Mouse (Mus musculus): ENCODE data around the gene Ears2.

Gene Ears2

DNA sequence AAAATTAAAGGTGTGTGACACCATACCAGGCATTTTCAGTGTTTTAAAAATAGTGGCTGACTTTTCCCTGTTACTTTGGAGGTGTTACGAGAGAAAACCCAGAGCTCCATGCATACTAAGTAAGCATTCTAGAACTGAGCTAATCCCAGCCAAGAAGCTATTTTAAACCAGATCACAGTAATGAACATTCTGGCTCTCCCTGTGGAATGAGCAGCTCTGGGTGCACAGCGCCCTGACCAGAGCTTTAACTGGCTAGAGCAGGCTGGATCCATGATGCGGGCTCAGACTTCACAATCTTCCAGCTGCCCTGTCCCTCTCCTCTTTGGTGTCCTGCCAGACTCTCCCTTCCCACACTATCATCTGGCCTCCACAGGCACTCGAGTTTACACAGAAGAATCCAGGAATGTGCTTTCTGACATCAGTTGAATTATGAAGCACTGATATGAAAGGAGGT, 21.9 kb downstream of the Ears2 start:
- DNase-seq (ENCODE audit: low read depth in 2 of 2, low spot score in 2 of 2): no peak

DNA sequence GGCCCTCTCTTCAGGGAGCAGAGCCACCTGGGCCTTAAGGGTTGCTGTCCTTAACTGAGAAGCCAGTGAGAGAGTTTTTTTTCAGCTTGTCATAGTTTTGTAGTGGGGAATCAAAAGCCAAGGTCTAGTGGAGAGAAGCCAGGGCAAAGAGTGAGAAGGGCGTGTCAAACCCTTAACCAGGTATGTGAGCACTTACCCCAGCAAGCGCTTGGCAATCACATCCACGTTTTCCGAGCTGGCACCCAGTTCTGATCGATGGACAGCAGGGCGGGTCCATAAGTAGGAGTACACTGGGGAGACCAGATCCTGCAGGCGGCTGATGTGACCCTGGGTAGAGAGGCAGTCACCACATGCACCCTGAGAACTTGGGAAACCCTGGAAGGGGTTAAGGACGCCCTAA, 23.0 kb downstream of the Ears2 start:
- DNase-seq (ENCODE audit: low read depth in 2 of 2, low spot score in 2 of 2): no peak

DNA sequence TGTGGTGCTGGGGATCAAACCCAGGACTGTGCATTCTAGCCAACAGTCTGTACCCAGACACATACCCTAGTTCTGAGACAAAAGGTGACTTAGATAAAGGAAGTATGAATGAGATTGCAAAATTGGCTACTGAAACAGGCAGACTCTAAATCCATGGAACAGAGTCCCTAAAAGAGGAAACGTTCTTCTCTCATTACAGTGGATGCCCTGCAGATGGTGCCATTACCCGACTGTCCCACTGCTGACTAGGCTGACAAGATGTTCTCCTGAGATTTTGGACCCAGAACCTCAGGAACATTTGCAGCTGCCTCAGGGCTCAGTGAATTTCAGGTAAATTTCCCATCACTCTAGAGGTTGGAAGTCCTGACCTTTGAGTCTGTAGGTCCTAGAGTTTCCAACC, 32.7 kb downstream of the Ears2 start:
- DNase-seq (ENCODE audit: low read depth in 2 of 2, low spot score in 2 of 2): no peak

DNA sequence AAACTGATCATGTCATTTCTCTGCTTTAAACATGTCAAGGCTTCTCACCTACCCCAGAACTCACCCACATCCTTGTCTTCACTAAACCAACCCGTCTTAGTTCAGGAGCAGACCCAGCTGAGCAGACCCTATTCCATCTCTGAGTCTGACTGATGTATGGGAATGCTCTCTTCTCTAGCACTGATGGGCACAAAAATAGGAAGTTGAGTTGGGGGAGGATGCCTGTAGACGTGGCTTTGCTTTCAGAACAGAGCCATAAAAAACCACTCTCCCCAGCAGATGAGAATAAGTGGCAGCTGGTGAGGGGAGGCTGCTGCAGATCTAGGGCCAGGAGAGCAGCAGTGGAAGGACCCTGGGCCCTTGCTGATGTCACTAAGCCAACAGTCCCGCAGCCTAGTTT, 33.7 kb downstream of the Ears2 start:
- DNase-seq (ENCODE audit: low read depth in 2 of 2, low spot score in 2 of 2): no peak

DNA sequence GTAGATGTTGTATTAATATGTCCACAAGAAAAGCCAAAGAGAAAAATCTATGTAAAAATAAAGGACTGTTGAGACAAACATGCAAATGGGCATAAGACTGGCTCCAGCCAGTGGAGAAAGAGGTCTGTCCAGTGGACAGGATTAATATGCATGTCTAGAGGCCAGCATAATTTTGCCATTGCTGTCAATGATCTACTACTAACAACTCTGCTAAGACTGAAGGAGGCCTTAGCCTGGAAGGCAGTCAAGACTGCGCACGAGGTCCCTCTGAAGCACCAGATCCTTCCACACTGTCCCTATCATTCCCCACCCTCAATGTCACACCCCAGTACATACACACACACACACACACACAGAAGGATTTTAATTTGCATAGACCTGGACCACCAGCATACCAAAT, 44.9 kb downstream of the Ears2 start:
- DNase-seq (ENCODE audit: low read depth in 2 of 2, low spot score in 2 of 2): no peak

DNA sequence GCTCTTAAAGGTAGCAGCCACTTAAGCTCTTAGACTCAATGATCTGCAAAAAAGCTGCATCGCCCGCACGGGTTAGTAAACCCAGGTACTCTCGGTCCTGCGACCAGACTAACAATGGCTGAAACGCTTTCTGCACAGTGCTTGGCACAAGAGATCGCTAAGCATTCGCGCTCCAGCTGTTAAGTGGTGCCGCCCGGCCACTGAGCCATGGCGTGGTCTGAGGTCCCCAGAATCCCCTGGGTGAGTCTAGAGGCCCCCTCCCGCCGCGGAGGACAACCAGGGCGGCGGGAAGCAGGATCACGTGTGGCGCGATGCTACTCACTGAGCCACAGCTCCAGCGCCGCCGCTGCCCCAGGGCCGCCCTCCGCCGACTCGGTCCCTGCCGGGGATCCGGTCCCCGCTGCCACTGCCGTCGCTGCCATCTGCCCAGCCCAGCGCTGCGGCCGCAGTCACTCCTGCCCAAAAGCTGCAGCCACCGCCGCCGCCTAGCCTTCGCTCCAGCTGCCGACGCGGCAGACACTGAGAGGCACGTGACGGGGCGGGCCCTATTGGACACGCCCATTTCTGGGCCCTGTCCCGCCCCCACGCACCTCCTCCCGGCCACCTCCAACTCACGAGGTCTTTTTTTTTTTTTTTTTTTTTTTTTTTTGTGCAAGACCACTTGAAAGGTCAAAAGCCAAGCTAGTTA, 46.3 kb downstream of the Ears2 start, which contains the start of gene Gga2:
Gene Gga2, minus strand, starts transcription at position 556 of the 688 bp plus-strand sequence.
- peak; percentile 48 to 73 for DNase-seq (ENCODE audit: low read depth in 2 of 2, low spot score in 2 of 2)

DNA sequence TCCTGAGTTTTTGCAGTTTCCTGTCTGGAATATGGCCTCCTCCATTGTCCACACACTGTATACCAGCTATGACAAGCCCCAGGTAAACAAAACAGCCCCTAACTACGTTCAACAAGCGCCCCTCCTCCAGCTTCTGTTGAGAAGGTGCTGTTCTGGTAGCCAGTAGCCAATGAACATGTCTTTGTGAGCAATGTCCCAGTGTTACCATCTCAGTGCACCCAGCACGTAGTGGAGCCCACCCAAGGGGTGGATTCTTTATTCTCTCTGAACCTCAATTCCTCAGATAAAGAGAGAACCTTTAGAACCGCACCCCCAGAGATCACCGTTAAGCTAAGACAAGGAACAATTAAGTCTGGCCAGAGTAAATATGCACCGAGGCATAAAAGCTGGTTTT, 46.8 kb downstream of the Ears2 start:
- no peak for DNase-seq (ENCODE audit: low read depth in 2 of 2, low spot score in 2 of 2)

DNA sequence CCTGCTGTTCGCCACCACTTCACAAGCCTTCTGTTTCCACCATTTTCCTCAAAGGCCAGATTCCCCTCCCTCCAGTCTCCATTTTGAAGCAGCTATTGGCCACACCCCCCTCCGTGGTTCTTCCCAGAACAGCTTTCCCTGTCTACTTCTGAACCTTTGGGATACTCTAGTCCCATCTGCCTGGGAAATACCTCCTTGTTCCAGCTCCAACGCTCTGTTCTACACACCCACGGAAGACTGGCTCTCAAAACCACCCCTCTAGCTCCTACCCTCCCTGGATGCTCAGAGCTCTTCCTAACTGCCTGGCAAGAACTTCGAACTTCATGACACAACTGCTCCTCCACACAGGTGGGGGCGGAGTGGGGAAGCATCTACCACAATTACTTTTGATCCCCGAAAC, 48.1 kb downstream of the Ears2 start:
- DNase-seq (ENCODE audit: low read depth in 2 of 2, low spot score in 2 of 2): no peak

DNA sequence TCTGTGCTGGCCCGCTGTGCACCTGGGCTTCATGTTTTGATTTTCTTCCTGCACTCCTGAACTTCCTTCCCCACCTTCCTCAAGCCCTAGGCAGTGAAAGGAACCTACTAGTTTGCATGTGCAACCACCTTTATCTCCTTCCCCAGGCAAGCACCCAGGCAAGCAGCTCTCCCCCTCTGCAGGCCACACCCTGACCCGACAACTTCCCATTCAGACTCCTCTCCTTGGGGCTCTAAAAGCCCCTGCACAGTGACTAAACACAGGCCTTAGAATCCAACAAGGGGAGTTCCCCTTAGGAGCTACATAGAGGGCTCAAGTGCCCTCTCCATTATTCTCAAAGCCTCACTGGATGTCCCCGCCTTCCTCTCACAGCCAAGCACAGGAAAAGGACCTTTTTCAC, 48.8 kb downstream of the Ears2 start:
- DNase-seq (ENCODE audit: low read depth in 2 of 2, low spot score in 2 of 2): no peak

DNA sequence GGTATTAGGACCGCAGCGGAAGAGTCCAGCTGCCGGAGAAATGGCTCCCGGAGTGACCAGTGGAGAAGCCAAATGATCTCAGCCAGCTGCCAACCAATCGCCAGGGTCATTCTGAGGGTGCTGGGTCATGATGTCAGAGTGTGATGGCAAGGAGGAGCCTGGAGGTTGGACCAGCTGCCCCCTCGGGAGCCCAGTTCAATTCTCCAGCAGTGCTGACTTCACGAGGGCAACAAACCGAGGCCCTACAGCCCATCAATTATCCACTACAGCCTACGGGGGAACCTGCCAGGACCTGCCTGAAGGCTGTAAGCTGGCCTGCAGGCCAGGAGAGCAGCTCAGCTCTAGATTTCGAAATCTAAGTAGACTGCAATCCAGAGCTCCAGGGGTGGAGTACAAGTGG, 51.3 kb downstream of the Ears2 start:
- DNase-seq (ENCODE audit: low read depth in 2 of 2, low spot score in 2 of 2): no peak

DNA sequence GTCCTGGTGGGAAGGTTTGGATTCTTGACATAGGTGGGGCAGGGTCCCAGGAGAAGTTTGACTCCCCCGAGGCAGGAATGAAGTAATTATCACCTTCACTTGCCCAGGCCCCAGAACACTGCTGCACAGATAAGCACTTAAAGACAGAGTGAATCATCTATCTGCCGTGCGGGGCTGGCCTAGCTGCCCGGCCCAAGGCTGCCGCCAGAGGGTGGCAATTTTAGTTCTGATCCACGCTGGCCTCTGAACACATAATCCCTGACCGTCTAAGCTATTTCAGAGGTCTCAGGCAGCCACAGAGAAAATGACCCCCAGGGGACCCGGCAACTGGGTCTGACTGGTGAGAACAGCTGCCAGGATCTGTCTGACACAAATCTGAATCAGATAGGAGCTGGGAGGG, 52.0 kb downstream of the Ears2 start:
- DNase-seq (ENCODE audit: low read depth in 2 of 2, low spot score in 2 of 2): no peak

DNA sequence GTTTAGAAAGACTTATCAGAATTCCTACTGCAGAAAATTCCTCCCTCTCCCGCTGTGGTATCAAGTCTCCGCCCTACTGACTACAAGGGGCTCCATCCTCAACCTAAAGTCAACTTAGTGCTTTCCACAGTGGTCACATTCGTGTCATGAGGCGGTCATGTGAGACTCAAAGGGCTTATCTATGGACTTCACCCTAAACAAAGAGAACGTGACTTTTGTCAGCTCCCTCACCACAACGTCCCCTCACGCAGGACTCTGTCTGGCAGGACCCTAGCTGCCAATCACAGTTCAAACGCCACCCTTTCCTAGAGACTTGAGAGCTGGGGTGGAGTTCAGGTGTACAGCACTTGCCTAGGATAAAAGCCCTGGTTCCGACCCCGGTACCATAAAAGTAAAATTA, 54.1 kb downstream of the Ears2 start:
- no peak for DNase-seq (ENCODE audit: low read depth in 2 of 2, low spot score in 2 of 2)

DNA sequence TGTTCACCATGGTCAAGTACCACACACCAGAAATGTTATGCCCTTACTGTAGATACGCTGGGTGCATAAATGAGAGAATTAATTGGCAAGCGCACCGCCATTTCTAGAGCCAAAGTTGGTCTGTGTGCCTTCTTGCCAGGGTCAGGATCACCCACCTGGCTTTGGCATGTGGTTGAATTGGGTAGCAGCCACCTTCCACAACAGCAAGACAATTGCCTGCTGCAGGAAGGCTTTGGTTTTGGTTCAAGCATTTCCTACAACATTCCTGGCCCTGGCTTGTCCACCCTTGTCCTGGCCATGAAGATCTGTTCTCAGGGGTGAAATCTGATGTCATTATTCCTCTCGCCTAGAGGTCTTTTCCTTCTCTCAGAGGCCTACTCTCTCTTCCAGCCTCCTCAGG, 54.7 kb downstream of the Ears2 start:
- DNase-seq (ENCODE audit: low read depth in 2 of 2, low spot score in 2 of 2): no peak

DNA sequence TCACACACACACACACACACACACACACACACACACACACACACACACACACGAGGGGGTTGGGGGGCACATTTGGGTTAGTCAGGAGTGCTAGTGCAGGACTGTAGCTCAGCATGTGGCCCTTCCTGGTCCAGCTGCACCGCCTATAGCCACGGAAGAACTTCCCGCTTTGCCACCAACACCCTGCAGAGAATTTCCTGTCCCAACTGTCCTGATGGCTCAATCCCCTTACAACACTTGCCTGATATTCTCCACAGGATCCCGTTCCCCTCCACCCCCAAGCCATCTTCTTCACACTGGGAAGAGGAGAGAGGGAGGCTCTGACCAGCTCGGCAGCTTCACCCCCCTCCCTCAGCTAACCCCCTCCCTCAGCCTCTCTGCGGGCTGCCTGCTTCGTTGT, 66.7 kb downstream of the Ears2 start:
- no peak for DNase-seq (ENCODE audit: low read depth in 2 of 2, low spot score in 2 of 2)

DNA sequence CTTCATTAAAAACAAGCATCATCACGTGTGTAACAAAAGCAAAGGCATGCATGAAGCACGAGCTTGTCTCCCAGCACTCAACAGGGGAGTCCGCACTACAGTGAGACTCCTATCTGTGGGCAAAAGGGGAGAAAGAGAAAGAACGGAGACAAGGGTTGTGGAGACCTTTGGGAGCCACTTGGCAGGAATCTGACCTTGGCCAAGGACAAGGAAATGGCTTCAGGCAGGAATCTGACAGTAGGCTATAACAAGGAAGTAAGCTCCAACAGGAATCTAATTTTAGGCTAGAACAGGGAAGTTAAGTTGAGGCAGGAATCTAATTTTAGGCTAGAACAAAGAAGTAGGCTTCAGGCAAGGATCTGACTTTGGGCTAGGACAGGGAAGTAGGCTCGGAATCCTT, 71.1 kb downstream of the Ears2 start:
- DNase-seq (ENCODE audit: low read depth in 2 of 2, low spot score in 2 of 2): no peak
